Mouse (Mus musculus): ENCODE data around the gene Dnajb4.
A peak's percentile ranks its signal among the peaks of the same experiment; 100 is the strongest.

Gene Dnajb4

GRCm38 (mm10) chr3:152209967-152210634 is at the start of gene Dnajb4, which contains the start of gene Fubp1:
Gene Dnajb4 (minus strand): TSS chr3:152210302.
Gene Fubp1 (plus strand): TSS chr3:152210422.
- DNase-seq (ENCODE audit: low read depth, low spot score), result peak; percentile 100

GRCm38 (mm10) chr3:152259409-152259808 is 49.3 kb upstream of the Dnajb4 start:
- peak; percentile 83 for DNase-seq (ENCODE audit: low read depth, low spot score)

GRCm38 (mm10) chr3:152257528-152257927 is 47.4 kb upstream of the Dnajb4 start:
- DNase-seq (ENCODE audit: low read depth, low spot score), result no peak

- DNase-seq (ENCODE audit: low read depth, low spot score), result no peak
These were observed 40.4 kb upstream of the Dnajb4 start for GRCm38 (mm10) chr3:152250487-152250886.

GRCm38 (mm10) chr3:152247708-152248107 is 37.6 kb upstream of the Dnajb4 start:
- no peak for DNase-seq (ENCODE audit: low read depth, low spot score)

GRCm38 (mm10) chr3:152245273-152245910 is 35.3 kb upstream of the Dnajb4 start:
- no peak for DNase-seq (ENCODE audit: low read depth, low spot score)

- DNase-seq (ENCODE audit: low read depth, low spot score), result no peak
These were observed 33.2 kb upstream of the Dnajb4 start for GRCm38 (mm10) chr3:152243304-152243703.

DNA sequence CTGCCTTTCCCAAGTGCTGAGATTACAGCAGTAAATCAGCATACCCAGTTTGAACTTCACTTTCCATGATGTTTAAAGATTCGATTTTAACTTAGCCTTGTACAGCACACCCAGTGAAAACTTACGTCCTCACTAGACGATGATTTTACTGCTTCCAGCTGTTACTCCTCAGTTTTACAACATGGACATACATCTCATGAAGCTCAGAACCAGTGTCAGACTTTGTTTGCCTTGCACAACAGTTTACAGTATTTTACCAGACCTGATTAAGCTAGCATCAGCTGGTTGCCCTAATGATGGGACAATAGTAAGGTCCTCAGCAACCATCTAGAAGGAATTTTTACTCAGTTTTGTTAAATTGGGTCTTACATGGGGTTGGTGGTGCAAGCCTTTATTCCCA is 31.0 kb upstream of the Dnajb4 start:
- no peak for DNase-seq (ENCODE audit: low read depth, low spot score)

- no peak for DNase-seq (ENCODE audit: low read depth, low spot score)
These were observed 29.5 kb upstream of the Dnajb4 start for GRCm38 (mm10) chr3:152239592-152239991.

- DNase-seq (ENCODE audit: low read depth, low spot score), result no peak
These were observed 28.7 kb upstream of the Dnajb4 start for GRCm38 (mm10) chr3:152238836-152239235.

GRCm38 (mm10) chr3:152235805-152236204 is 25.7 kb upstream of the Dnajb4 start:
- DNase-seq (ENCODE audit: low read depth, low spot score), result no peak

GRCm38 (mm10) chr3:152235238-152235637 is 25.1 kb upstream of the Dnajb4 start:
- no peak for DNase-seq (ENCODE audit: low read depth, low spot score)

DNA sequence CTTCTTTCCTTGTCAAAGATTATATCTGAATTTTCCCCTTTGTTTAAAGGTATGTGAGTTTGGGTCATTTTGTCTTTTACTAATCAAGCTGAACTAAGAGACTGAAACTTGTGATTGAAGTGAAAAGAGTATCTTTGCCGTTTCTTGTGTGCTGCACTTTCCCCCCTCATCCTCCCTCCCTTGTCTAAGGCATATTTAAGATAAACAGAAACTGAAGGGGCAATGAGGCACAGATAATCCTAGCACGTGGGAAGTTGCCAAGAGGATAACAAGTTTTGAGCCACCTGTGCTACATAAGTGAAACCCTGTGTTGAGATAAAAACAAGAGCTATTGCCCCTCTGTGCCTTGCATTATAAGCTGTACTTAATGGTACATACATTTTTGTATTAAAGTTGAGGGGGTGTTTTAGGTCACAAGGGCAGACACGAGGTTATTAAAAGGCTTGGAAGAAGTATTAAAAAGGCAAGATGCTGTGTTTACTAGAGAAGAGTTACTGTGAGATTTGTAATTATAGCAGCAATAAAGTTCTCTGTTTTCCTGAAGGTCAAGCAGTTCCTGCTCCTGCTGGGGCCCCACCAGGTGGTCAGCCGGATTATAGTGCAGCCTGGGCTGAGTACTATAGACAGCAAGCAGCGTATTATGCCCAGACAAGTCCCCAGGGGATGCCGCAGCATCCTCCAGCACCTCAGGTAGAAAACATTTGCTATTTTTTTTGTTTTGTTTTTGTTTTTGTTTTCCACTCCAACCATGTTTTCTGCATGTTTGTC is 21.4 kb upstream of the Dnajb4 start:
- DNase-seq (ENCODE audit: low read depth, low spot score), result no peak

- DNase-seq (ENCODE audit: low read depth, low spot score), result no peak
These were observed 19.2 kb upstream of the Dnajb4 start for GRCm38 (mm10) chr3:152229271-152229670.

- no peak for DNase-seq (ENCODE audit: low read depth, low spot score)
These were observed 18.7 kb upstream of the Dnajb4 start for GRCm38 (mm10) chr3:152228843-152229242.

DNA sequence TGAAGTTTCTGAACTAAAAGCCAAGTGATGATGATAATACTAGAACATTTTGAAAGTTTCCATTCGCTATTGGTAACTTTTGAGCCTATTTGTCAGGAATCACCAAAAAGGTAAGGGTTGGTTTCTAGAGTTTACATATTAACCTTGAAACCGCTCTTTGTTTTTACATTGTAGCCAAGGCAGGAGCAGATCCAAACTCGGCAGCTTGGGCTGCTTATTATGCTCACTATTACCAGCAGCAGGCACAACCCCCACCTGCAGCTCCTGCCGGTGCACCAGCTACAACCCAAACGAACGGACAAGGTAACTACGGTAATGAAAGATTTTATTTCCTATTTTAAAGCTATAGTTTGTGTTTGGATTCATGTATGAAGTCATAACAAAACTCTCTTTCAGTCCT is 15.8 kb upstream of the Dnajb4 start:
- no peak for DNase-seq (ENCODE audit: low read depth, low spot score)

GRCm38 (mm10) chr3:152224918-152225317 is 14.8 kb upstream of the Dnajb4 start:
- DNase-seq (ENCODE audit: low read depth, low spot score), result no peak

GRCm38 (mm10) chr3:152213416-152213815 is 3.3 kb upstream of the Dnajb4 start:
- no peak for DNase-seq (ENCODE audit: low read depth, low spot score)

DNA sequence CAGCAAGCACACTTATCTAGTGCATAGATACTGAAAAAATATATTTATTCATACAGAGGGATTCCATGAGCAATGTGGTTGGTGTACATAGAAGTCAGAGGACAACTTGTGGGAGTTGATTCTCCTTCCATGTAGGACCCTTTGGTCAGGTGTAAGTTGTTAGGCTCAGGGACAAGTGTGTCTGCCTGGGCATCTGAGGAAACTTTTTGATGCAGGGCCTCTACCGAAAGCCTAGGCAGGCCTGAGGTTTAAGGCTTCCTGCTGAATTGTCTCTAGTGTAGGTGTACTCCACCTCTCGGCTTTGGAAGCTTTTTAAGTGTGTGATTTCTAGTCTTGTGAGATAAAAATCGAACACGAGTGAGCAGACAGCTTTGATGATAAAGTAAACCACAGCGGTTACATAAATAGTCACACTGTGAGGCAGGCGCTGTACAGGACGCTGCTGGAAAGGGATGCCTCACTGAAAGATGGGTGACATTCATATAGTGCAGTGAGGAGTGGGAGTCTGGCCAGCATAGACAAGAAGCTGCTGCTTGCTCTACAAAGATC is 1.7 kb upstream of the Dnajb4 start:
- DNase-seq (ENCODE audit: low read depth, low spot score), result no peak

DNA sequence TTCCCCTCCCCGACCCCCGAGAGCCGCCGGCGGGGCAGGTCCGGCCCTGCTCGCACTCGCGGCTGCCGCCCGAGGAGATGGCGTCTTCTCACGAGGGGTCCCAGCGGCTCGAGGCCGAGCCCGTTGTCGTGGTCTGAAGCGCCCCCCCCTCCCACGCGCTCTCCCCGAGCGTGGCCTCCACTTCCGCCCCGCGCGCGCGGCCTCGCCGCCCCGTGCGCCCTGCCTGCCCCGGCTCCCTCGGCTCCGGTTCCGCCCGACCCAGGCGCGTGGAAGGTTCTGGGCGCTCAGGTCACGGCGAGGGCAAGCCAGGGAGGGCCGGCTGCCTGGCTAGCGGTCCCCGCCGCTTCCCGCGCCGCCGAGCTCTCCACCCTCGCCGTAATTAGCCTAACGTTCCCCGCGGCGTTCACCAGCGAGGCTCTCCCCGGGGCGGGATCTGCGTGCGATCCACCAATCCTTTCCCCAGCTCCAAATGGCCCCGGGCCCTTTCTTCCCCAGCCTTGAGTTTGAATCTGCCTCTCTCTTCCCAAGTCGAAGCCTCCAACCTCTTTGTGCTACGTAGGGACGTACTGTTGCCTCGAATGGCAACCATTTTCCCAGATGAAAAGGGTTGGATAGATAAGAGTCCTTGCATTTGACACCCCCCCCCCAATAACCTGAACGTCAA is 758 bp upstream of the Dnajb4 start:
- peak; percentile 44 for DNase-seq (ENCODE audit: low read depth, low spot score)

- DNase-seq (ENCODE audit: low read depth, low spot score), result peak; percentile 64
These were observed 730 bp downstream of the Dnajb4 start for GRCm38 (mm10) chr3:152209177-152209966.
